Mouse (Mus musculus): ENCODE measurements around the gene Npr3.

- TF ChIP-seq CTCF (IDR thresholded peaks at IDR 0.05; ENCODE audit: borderline replicate concordance, extremely low read depth, insufficient read depth, insufficient read length) (no peak), POLR2A (IDR thresholded peaks at IDR 0.05; ENCODE audit: borderline replicate concordance, extremely low read depth, insufficient read depth, insufficient read length, poor library complexity, severe bottlenecking) (no peak)
Measured at GRCm38 (mm10) chr15:11897162-11897561, 9.9 kb downstream of the Npr3 start.

Data from brain, embryonic 14.5 days (tissue).